Mouse (Mus musculus): ENCODE results near the gene Duox1.
A peak's percentile ranks its signal among the peaks of the same experiment; 100 is the strongest.
"Not testable (repeated sequence)": the region's sequence is repeated elsewhere in the genome, so short reads cannot be mapped to it uniquely, and the experiment has no call there.

Duox1 gene

GRCm38 (mm10) chr2:122375391-122375991, 60.0 kb downstream of the Duox1 start:
- peak; percentile 98 for DNase-seq (ENCODE audit: low read depth)

GRCm38 (mm10) chr2:122376041-122376561, 60.6 kb downstream of the Duox1 start:
- peak; percentile 16 for DNase-seq (ENCODE audit: low read depth)

- peak; percentile 88 for DNase-seq (ENCODE audit: low read depth)
Observed at GRCm38 (mm10) chr2:122377215-122377674, 61.8 kb downstream of the Duox1 start.

GRCm38 (mm10) chr2:122377751-122378246, 62.3 kb downstream of the Duox1 start:
- peak; percentile 46 for DNase-seq (ENCODE audit: low read depth)

GRCm38 (mm10) chr2:122378421-122379291, 63.2 kb downstream of the Duox1 start:
- peak; percentile 44 for DNase-seq (ENCODE audit: low read depth)

GRCm38 (mm10) chr2:122379292-122379650, 63.8 kb downstream of the Duox1 start:
- no peak for DNase-seq (ENCODE audit: low read depth)

GRCm38 (mm10) chr2:122380768-122381311, 65.4 kb downstream of the Duox1 start:
- DNase-seq (ENCODE audit: low read depth), result peak; percentile 19

GRCm38 (mm10) chr2:122381329-122382103, 66.0 kb downstream of the Duox1 start:
- no peak for DNase-seq (ENCODE audit: low read depth)

GRCm38 (mm10) chr2:122382121-122382520, 66.6 kb downstream of the Duox1 start:
- no peak for DNase-seq (ENCODE audit: low read depth)

- no peak for DNase-seq (ENCODE audit: low read depth)
Observed at GRCm38 (mm10) chr2:122385095-122385494, 69.6 kb downstream of the Duox1 start.

- not testable (repeated sequence) for DNase-seq (ENCODE audit: low read depth)
Observed at GRCm38 (mm10) chr2:122387135-122387534, 71.7 kb downstream of the Duox1 start.

- peak; percentile 19 for DNase-seq (ENCODE audit: low read depth)
Observed at GRCm38 (mm10) chr2:122396150-122396549, 80.7 kb downstream of the Duox1 start.

Measured in fibroblast of lung, adult 2 months (primary cell).